Mouse (Mus musculus) ES-E14 (cell line): ENCODE measurements around the gene Prrt4. TPM values are rescaled to one million over a fixed set of nuclear protein-coding genes. Genes with fewer than 3 reads are reported as not detected.
A peak's percentile ranks its signal among the peaks of the same experiment; 100 is the strongest.

Source experiments
- DNase-seq: peaks from one replicate; pipeline ENCODE4 v3.0.0-alpha.2; 2013; ENCODE audit warnings: low read depth, low spot score
- H3K27ac ChIP-seq: 2 replicates; pipeline ENCODE4 v1.5.1; 2012; ENCODE audit warnings: low read depth, mild to moderate bottlenecking, low read length, moderate library complexity, mixed read lengths; ENCODE audit not compliant: poor library complexity, insufficient read depth, severe bottlenecking
- H3K36me3 ChIP-seq: 2 replicates; pipeline ENCODE4 v1.6.1; 2012; ENCODE audit warnings: mild to moderate bottlenecking, low read length, moderate library complexity, mixed read lengths; ENCODE audit not compliant: control insufficient read depth, poor library complexity, insufficient read depth, severe bottlenecking
- H3K4me1 ChIP-seq, 2 experiments: fragments of 150-350 bp in 1 of 2; sonication (generic) in 1 of 2; 2 replicates each; pipeline ENCODE4 v1.6.1; 2012; ENCODE audit warnings: low read length in 2 of 2, mild to moderate bottlenecking in 1 of 2, mixed read lengths in 1 of 2; ENCODE audit not compliant: control insufficient read depth in 2 of 2, insufficient read depth in 2 of 2, poor library complexity in 1 of 2
- H3K4me3 ChIP-seq, 2 experiments: fragments of 150-350 bp in 1 of 2; sonication (generic) in 1 of 2; 2 replicates each; pipeline ENCODE4 v1.5.1; 2012; ENCODE audit warnings: low read length in 2 of 2, low read depth in 1 of 2, mild to moderate bottlenecking in 1 of 2, mixed read lengths in 1 of 2; ENCODE audit not compliant: insufficient read depth in 1 of 2, poor library complexity in 1 of 2, severe bottlenecking in 1 of 2
- H3K9ac ChIP-seq: 2 replicates; pipeline ENCODE4 v1.6.1; 2012; ENCODE audit warnings: low read depth, mild to moderate bottlenecking, low read length, mixed read lengths; ENCODE audit not compliant: poor library complexity, insufficient read depth, severe bottlenecking
- H3K9me3 ChIP-seq: fragments of 150-350 bp; sonication (generic); 2 replicates; pipeline ENCODE4 v1.6.1; 2012; ENCODE audit warnings: low read depth, mild to moderate bottlenecking, low read length; ENCODE audit not compliant: control insufficient read depth, insufficient read depth
- CHD2 ChIP-seq: IDR thresholded peaks from 2 replicates; pipeline ENCODE4 v1.6.1; 2014; ENCODE audit warnings: mild to moderate bottlenecking, low read depth, low read length, inconsistent platforms
- HCFC1 ChIP-seq: IDR thresholded peaks from 2 replicates; pipeline ENCODE4 v1.6.1; 2012; ENCODE audit warnings: low read length, inconsistent platforms, borderline replicate concordance; ENCODE audit not compliant: insufficient read depth
- MAFK ChIP-seq: IDR thresholded peaks from 2 replicates; pipeline ENCODE4 v1.6.1; 2014; ENCODE audit warnings: mild to moderate bottlenecking, low read depth, low read length, inconsistent platforms; ENCODE audit not compliant: insufficient read depth
- ZC3H11A ChIP-seq: IDR thresholded peaks from 2 replicates; pipeline ENCODE4 v1.6.1; 2012; ENCODE audit warnings: low read depth, mild to moderate bottlenecking, inconsistent platforms, low read length, borderline replicate concordance
- ZNF384 ChIP-seq: IDR thresholded peaks from 2 replicates; pipeline ENCODE4 v1.6.1; 2012; ENCODE audit warnings: low read depth, low read length, inconsistent platforms
- in situ Hi-C, 2 experiments: fragments of 600-800 bp; cut with MboI; formaldehyde crosslinking; loops; one replicate each; pipeline ENCODE4 v1.15.1; 2025; ENCODE audit warnings: low sequenced_read_pairs in 2 of 2, inconsistent platforms in 1 of 2; ENCODE audit not compliant: unreplicated experiment in 2 of 2
- total RNA-seq: library from RNA; depleted of rRNA; stranded (reverse); fragments of 300-350 nt; gene quantifications from 2 replicates; pipeline ENCODE4 v1.2.3, GENCODE M21; 2012

Gene Prrt4
- total RNA-seq, 1 experiment, result 0.40 TPM

GRCm38 (mm10) chr6:29214245-29214644 is 34.9 kb upstream of the Prrt4 start:
- Histone ChIP-seq H3K9ac (no peak overlapping the region), H3K27ac (no peak overlapping the region), H3K4me3 (no peak overlapping the region), H3K4me1 (peaks cover 0 to 14% of the 10 kb centered on the region in 2 experiments; a peak in 3 of 4 replicates), H3K36me3 (no peaks in the 10 kb centered on the region), H3K9me3 (no peaks in the 10 kb centered on the region)
- in situ Hi-C loops, result no loop called here
- DNase-seq, result no peak
- TF ChIP-seq ZNF384, result no peak
- TF ChIP-seq ZC3H11A, result no peak
- TF ChIP-seq MAFK, result no peak
- no peak for TF ChIP-seq CHD2
- TF ChIP-seq HCFC1, result no peak

- no peaks in the 10 kb centered on the region for H3K9me3 ChIP-seq
- H3K9ac ChIP-seq, result no peak overlapping the region
- H3K4me1 ChIP-seq, result peaks cover 0 to 14% of the 10 kb centered on the region in 2 experiments; a peak in 3 of 4 replicates
- no peaks in the 10 kb centered on the region; the same call in 1 of the 2 replicates for H3K36me3 ChIP-seq
- no peak for DNase-seq
- no peak overlapping the region for H3K4me3 ChIP-seq
- in situ Hi-C loops, result no loop called here
- TF ChIP-seq MAFK (no peak), ZC3H11A (no peak), ZNF384 (no peak), HCFC1 (no peak), CHD2 (no peak)
- H3K27ac ChIP-seq, result no peak overlapping the region
Measured at GRCm38 (mm10) chr6:29213436-29213835, 34.1 kb upstream of the Prrt4 start.

GRCm38 (mm10) chr6:29211806-29212492 is 32.6 kb upstream of the Prrt4 start:
- Histone ChIP-seq H3K36me3 (peaks cover under 1% of the 10 kb centered on the region; the same call in 1 of the 2 replicates), H3K4me1 (peaks cover 0 to 14% of the 10 kb centered on the region in 2 experiments; a peak in 3 of 4 replicates), H3K4me3 (peak overlapping the region; percentile 81 to 82), H3K9ac (peak overlapping the region; percentile 88), H3K9me3 (no peaks in the 10 kb centered on the region), H3K27ac (no peak overlapping the region)
- in situ Hi-C loops, result no loop called here
- DNase-seq, result peak; percentile 56
- TF ChIP-seq HCFC1, result no peak
- no peak for TF ChIP-seq MAFK
- TF ChIP-seq ZC3H11A, result no peak
- TF ChIP-seq ZNF384, result no peak
- no peak for TF ChIP-seq CHD2

- Histone ChIP-seq H3K27ac (no peak overlapping the region), H3K36me3 (peaks cover 6% of the 10 kb centered on the region; the same call in 1 of the 2 replicates), H3K4me1 (peaks cover 0 to 14% of the 10 kb centered on the region in 2 experiments; a peak in 2 of 4 replicates), H3K9ac (peak overlapping the region; percentile 88), H3K9me3 (no peaks in the 10 kb centered on the region), H3K4me3 (peak overlapping the region; percentile 81 to 82)
- in situ Hi-C loops, result no loop called here
- DNase-seq, result no peak
- TF ChIP-seq HCFC1 (no peak), CHD2 (no peak), ZC3H11A (no peak)
Measured at GRCm38 (mm10) chr6:29211146-29211545, 31.8 kb upstream of the Prrt4 start.
